Mouse (Mus musculus) 3134 (cell line): ENCODE data around the gene Trim31.
A peak's percentile ranks its signal among the peaks of the same experiment; 100 is the strongest.

Experiments
- DNase-seq: peaks from one replicate; pipeline ENCODE4 v3.0.0-alpha.2; 2011; ENCODE audit warnings: low spot score; ENCODE audit not compliant: insufficient read length; ENCODE audit errors: extremely low read depth

Trim31 gene

GRCm38 (mm10) chr17:36893387-36893786, 4.5 kb upstream of the Trim31 start:
- DNase-seq: no peak

- DNase-seq: no peak
These were observed 1.3 kb upstream of the Trim31 start for GRCm38 (mm10) chr17:36896583-36896982.

DNA sequence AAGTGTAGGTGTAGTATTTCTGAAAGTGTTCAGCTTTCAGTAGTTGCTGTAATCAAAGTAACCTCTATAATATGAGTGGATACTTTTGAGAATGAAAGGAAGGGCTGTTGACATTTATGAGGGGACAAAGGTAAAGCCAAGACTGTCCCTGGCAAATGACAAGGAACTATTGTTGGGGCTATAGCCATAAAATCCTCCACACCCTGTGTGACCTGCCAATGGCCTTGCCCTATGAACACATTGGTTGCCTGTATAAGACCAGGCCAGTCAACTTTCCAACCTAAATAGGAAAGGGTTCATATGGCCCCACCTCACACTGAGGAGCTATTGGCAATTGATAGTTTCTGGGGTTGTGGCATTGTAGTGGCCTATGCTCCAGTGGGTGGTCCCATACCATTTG, 853 bp upstream of the Trim31 start:
- no peak for DNase-seq

- no peak for DNase-seq
These were observed 1.5 kb downstream of the Trim31 start for GRCm38 (mm10) chr17:36899376-36899775.

DNA sequence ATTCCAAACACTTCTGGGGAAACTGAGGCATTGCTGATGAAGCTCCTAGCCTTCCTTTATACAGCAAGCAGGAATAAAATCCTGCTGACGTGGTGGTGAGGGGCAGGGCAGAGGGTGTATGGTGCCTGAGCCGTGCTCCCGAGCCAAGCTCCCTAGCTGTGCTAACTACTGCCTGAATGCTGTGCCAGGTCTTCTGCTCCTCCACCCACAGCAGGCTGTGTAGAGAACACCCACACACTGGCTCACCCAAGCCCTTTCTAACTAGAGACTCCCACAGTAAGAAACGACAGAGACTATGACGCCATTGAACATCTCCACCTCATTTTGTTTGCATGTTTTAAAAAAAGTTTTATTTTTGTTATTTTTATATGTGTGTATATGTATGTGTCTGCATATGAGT, 2.1 kb downstream of the Trim31 start:
- DNase-seq: no peak

- DNase-seq: no peak
These were observed 2.8 kb downstream of the Trim31 start for GRCm38 (mm10) chr17:36900691-36901090.

DNA sequence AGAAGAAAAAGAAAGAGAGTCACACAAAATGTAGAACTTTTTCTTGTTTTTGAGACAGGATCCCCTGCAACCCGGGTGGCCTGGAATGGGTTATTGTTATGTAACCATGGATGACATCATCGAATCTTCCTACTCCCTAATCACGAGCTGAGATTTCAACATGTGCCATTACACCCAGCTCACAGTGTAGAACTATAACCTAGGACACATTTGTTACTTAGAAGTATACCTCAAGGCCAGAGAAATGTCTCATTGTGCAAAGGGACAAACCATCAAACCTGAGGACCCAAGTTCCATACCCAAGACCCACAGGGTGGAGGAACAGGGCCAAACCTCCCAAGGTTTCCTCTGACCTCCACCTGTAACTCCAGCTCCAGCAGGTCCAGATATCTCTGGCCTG, 5.7 kb downstream of the Trim31 start:
- DNase-seq: no peak

- no peak for DNase-seq
These were observed 10.3 kb downstream of the Trim31 start for GRCm38 (mm10) chr17:36908235-36908634.

- DNase-seq: no peak
These were observed 11.9 kb downstream of the Trim31 start for GRCm38 (mm10) chr17:36909802-36910201.

DNA sequence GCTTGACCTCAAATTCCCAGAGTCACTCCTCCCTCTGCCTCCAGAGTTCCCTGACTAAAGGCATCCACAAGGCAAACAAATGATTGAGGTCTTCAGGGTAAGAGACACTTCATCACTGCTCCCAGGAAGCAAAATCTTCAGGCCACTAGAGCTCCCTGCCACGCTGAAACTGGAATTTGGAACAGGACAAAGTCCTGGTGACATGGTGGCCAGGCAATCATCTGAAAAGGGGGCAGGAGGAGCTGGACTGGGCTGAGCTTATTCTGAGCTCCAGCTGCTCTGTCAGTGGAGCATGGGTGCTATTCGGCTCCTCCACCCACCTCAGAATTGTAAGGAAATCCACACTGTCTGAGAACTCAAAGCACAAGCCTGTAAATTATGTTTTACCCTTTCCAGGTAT, 14.1 kb downstream of the Trim31 start:
- no peak for DNase-seq

DNA sequence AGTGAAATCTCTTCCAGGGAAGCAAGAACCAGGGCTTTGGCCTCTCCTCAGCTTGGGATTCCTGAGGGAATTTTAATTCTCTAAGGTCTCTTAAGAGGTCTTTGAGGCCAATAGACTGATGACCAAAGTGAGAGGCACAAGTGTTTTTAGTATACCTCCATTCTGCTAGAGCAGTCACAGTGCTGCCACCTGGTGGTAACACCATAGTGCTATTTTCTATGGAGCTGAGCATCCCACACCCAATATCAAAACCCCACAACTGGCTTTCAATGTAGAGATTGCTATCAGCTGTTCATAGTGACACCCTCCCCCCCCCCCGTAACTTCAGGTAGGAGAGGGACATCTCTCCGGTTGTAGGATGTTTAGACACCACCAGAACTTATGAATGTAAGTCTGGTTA, 16.2 kb downstream of the Trim31 start:
- no peak for DNase-seq

DNA sequence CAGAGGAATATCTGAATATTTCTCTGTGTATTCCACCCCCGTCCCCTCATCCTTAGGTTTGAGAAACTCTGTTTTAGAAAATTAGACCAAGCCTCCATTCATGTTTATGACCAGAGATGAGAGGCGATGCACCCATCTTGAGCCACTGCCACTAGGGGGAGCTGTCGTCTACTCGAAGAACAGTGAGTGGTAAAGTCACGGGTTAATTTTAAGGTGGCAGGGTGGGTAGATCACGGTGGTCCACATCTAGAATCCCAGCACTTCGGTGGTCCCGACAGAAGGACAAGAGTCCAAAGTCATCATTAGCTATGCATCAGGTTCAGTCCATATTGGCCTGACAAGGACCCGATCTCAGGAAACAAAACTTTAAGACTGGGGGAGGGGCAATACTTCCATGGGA, 17.2 kb downstream of the Trim31 start:
- peak; percentile 28 for DNase-seq

DNA sequence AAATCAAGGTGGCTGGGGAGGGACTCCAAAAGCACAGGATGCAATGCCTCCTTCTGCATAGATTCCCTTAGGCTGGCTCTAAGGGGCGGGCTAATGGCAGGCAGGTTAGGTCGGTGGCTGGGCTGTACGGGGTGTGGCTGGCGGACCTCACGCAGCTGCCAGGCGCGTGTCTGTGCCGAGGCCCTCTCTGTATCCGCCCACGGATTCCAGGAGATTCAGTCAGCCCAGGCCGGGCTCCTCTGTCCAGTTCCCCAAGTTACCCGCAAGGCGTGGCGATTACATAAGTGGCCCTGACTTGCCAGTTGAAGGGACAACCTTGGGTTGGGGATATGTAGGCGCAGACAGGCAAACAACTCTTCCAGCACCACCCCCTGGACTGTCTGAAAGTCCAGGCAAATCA, 22.3 kb downstream of the Trim31 start:
- DNase-seq: peak; percentile 84

DNA sequence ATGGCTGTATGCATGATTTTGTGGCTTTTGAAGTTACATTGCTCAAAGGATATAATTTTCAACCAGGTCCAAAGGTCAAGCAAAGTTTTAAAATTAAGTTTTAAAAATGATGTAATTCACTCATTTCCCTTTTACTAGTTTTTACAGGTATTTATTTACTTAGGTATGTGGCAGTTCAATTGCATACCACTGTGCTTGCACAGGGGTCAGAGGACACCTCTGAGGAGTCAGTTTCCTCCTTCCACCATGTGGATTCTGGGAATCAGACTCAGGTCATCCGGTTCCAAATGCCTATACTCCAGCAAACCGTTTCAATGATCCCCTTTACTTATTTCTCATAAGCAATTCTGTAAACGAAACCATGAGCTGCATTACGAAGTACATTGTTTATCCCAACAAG, 24.8 kb downstream of the Trim31 start:
- DNase-seq: no peak

- no peak for DNase-seq
These were observed 25.6 kb downstream of the Trim31 start for GRCm38 (mm10) chr17:36923491-36923890.

- DNase-seq: peak; percentile 47
These were observed 29.7 kb downstream of the Trim31 start for GRCm38 (mm10) chr17:36927496-36928120.

DNA sequence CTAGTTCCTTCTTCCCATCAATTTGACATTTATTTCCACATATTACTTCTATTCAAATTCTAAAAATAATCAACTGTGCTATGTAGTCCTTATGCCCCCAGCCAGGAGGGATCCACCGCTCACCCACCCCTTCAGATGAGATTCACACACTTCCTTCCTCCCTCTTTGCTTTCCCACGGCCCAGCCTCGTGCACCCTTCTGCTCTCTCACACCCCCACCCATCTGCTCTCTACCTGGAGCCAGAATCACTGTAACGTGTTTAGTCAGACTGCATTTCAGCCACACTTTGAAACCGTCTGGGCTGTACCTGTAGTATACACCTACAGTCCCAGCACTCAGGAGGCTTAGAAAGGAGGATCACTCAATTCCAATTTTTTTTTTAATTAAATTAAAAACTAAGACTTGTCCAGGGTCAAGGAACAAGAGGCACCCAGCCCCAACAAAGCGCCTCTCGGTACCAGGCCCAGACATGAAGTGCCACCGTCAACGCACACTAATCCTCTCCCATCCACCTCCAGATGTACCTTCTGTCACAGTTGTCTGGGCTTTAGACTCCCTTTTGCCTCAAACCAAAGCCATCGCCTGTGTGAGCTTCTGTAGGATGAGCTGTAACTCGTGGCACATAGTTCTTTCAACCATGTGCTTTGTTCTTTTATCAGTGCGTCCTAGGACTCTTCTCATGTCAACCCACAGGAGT, 31.5 kb downstream of the Trim31 start:
- DNase-seq: no peak

GRCm38 (mm10) chr17:36930233-36930632, 32.3 kb downstream of the Trim31 start:
- DNase-seq: no peak

- DNase-seq: no peak
These were observed 33.2 kb downstream of the Trim31 start for GRCm38 (mm10) chr17:36931130-36931529.

DNA sequence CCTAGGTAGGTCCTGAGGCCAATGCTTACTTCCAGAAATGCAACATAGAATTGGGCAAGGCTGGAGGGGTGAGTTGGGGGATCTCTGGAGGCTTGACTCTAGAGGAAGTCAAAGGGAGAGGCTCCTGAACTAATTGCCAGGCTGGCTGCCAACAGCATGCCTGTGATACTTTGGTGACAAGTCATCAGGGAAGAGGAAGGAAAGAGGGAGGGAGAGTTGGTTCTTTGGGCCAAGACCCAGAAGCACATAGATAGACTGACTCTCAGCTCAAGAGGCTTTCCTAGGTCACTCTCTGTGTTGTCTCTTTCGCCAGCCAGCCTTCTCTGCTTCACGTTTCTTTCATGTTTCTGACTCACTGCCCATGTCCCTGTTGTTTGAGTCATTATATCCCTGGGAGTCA, 33.9 kb downstream of the Trim31 start:
- peak; percentile 85 for DNase-seq

- no peak for DNase-seq
These were observed 40.1 kb downstream of the Trim31 start for GRCm38 (mm10) chr17:36938056-36938455.

DNA sequence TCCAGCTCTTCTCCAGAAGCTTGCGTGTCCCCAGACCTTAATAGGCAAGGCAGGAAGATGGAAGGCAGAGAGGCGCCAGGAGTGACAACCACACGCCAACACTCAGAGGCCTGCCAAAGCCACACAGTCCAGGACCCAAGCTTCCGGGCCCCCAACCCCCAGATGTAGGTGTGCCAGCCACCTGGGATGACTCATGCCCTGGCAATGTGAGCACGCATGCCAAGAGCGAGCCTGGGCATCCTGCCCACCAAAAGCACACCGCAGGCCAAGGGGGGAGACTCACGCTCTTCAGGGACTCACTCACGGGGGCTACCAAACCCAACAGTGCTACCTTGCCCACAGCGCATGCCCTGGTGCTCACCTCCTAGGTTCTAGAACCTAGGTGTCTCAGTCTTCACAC, 44.5 kb downstream of the Trim31 start:
- DNase-seq: peak; percentile 93
